Mouse (Mus musculus): ENCODE results near the gene Golph3l. TPM values are rescaled to one million over a fixed set of nuclear protein-coding genes. Genes with fewer than 3 reads are reported as not detected.
"Not testable (repeated sequence)": the region's sequence is repeated elsewhere in the genome, so short reads cannot be mapped to it uniquely, and the experiment has no call there.

The Golph3l gene
- polyA plus RNA-seq, 1 experiment from 2014 or later: 35.6 TPM

GRCm38 (mm10) chr3:95618511-95618910, 29.8 kb downstream of the Golph3l start:
- no peak overlapping the region for H3K4me2 ChIP-seq (replicated peaks; ENCODE audit: low read depth, low read length)
- H3K27me3 ChIP-seq (ENCODE audit: control insufficient read depth, insufficient read depth, low read length): no peaks in the 10 kb centered on the region
- H3K36me3 ChIP-seq (ENCODE audit: control insufficient read depth, insufficient read depth, low read length): peaks cover 33% of the 10 kb centered on the region
- H3K9ac ChIP-seq (ENCODE audit: low read depth, low read length): no peak overlapping the region
- no peak overlapping the region for H3K4me3 ChIP-seq (ENCODE audit: low read length)
- no peak overlapping the region for H3K27ac ChIP-seq (ENCODE audit: low read depth, low read length)
- no peaks in the 10 kb centered on the region for H3K4me1 ChIP-seq (ENCODE audit: control insufficient read depth, insufficient read depth, low read length)
- no peaks in the 10 kb centered on the region for H3K9me3 ChIP-seq (ENCODE audit: control insufficient read depth, low read length)
- ATAC-seq (ENCODE audit: low FRiP score, low TSS enrichment): no peak
- 88% methylated on average over 1 of the region's 1 CpGs for WGBS

GRCm38 (mm10) chr3:95621241-95621640, 32.5 kb downstream of the Golph3l start:
- Histone ChIP-seq H3K4me3 (ENCODE audit: low read length) (no peak overlapping the region), H3K27ac (ENCODE audit: low read depth, low read length) (no peak overlapping the region), H3K9me3 (ENCODE audit: control insufficient read depth, low read length) (no peaks in the 10 kb centered on the region), H3K27me3 (ENCODE audit: control insufficient read depth, insufficient read depth, low read length) (no peaks in the 10 kb centered on the region), H3K36me3 (ENCODE audit: control insufficient read depth, insufficient read depth, low read length) (peaks cover 25% of the 10 kb centered on the region), H3K4me2 (replicated peaks; ENCODE audit: low read depth, low read length) (no peak overlapping the region), H3K4me1 (ENCODE audit: control insufficient read depth, insufficient read depth, low read length) (no peaks in the 10 kb centered on the region), H3K9ac (ENCODE audit: low read depth, low read length) (no peak overlapping the region)
- WGBS: 74% methylated on average over 1 of the region's 1 CpGs
- ATAC-seq (ENCODE audit: low FRiP score, low TSS enrichment): no peak

GRCm38 (mm10) chr3:95622421-95622820, 33.7 kb downstream of the Golph3l start:
- peaks cover 25% of the 10 kb centered on the region for H3K36me3 ChIP-seq (ENCODE audit: control insufficient read depth, insufficient read depth, low read length)
- not testable (repeated sequence) for H3K9ac ChIP-seq (ENCODE audit: low read depth, low read length); H3K4me2 ChIP-seq (replicated peaks; ENCODE audit: low read depth, low read length); H3K27ac ChIP-seq (ENCODE audit: low read depth, low read length); H3K4me1 ChIP-seq (ENCODE audit: control insufficient read depth, insufficient read depth, low read length); H3K27me3 ChIP-seq (ENCODE audit: control insufficient read depth, insufficient read depth, low read length); H3K9me3 ChIP-seq (ENCODE audit: control insufficient read depth, low read length); ATAC-seq (ENCODE audit: low FRiP score, low TSS enrichment); H3K4me3 ChIP-seq (ENCODE audit: low read length)
- 93% methylated on average over 19 of the region's 20 CpGs for WGBS

GRCm38 (mm10) chr3:95623551-95623950, 34.8 kb downstream of the Golph3l start:
- Histone ChIP-seq H3K4me3 (ENCODE audit: low read length) (no peak overlapping the region), H3K9me3 (ENCODE audit: control insufficient read depth, low read length) (no peaks in the 10 kb centered on the region), H3K4me2 (replicated peaks; ENCODE audit: low read depth, low read length) (no peak overlapping the region), H3K27ac (ENCODE audit: low read depth, low read length) (no peak overlapping the region), H3K27me3 (ENCODE audit: control insufficient read depth, insufficient read depth, low read length) (no peaks in the 10 kb centered on the region), H3K36me3 (ENCODE audit: control insufficient read depth, insufficient read depth, low read length) (peaks cover 26% of the 10 kb centered on the region), H3K9ac (ENCODE audit: low read depth, low read length) (no peak overlapping the region), H3K4me1 (ENCODE audit: control insufficient read depth, insufficient read depth, low read length) (no peaks in the 10 kb centered on the region)
- ATAC-seq (ENCODE audit: low FRiP score, low TSS enrichment): no peak
- WGBS: 70% methylated on average over 2 of the region's 2 CpGs

GRCm38 (mm10) chr3:95623991-95624515, 35.3 kb downstream of the Golph3l start:
- peak overlapping the region; percentile 87 for H3K27ac ChIP-seq (ENCODE audit: low read depth, low read length)
- H3K27me3 ChIP-seq (ENCODE audit: control insufficient read depth, insufficient read depth, low read length); ATAC-seq (ENCODE audit: low FRiP score, low TSS enrichment); H3K4me1 ChIP-seq (ENCODE audit: control insufficient read depth, insufficient read depth, low read length); H3K9me3 ChIP-seq (ENCODE audit: control insufficient read depth, low read length): not testable (repeated sequence)
- peak overlapping the region; percentile 48 for H3K4me2 ChIP-seq (replicated peaks; ENCODE audit: low read depth, low read length)
- H3K4me3 ChIP-seq (ENCODE audit: low read length): peak overlapping the region; percentile 65
- 71% methylated on average over 5 of the region's 5 CpGs for WGBS
- H3K9ac ChIP-seq (ENCODE audit: low read depth, low read length): peak overlapping the region; percentile 53; the same call in 1 of the 2 replicates
- peaks cover 31% of the 10 kb centered on the region for H3K36me3 ChIP-seq (ENCODE audit: control insufficient read depth, insufficient read depth, low read length)

- H3K4me1 ChIP-seq (ENCODE audit: control insufficient read depth, insufficient read depth, low read length): no peaks in the 10 kb centered on the region
- peak within 1 kb of the TSS; percentile 87 for H3K27ac ChIP-seq (ENCODE audit: low read depth, low read length)
- WGBS: under 1% methylated on average over 44 of the region's 44 CpGs
- H3K4me3 ChIP-seq (ENCODE audit: low read length): peak within 1 kb of the TSS; percentile 65
- no peaks in the 10 kb centered on the region for H3K27me3 ChIP-seq (ENCODE audit: control insufficient read depth, insufficient read depth, low read length)
- no peaks in the 10 kb centered on the region for H3K9me3 ChIP-seq (ENCODE audit: control insufficient read depth, low read length)
- peak within 1 kb of the TSS; percentile 60 for H3K4me2 ChIP-seq (replicated peaks; ENCODE audit: low read depth, low read length)
- H3K36me3 ChIP-seq (ENCODE audit: control insufficient read depth, insufficient read depth, low read length): peaks cover 35% of the 10 kb centered on the region
- H3K9ac ChIP-seq (ENCODE audit: low read depth, low read length): peak within 1 kb of the TSS; percentile 66
- peak; percentile 99 for ATAC-seq (ENCODE audit: low FRiP score, low TSS enrichment)
These were observed 36.1 kb downstream of the Golph3l start, which contains the start of gene Ensa for GRCm38 (mm10) chr3:95624628-95625503. TSS of gene Ensa (plus strand) at chr3:95624993.

GRCm38 (mm10) chr3:95627763-95628162, 39.0 kb downstream of the Golph3l start:
- no peaks in the 10 kb centered on the region for H3K9me3 ChIP-seq (ENCODE audit: control insufficient read depth, low read length)
- no peak overlapping the region for H3K9ac ChIP-seq (ENCODE audit: low read depth, low read length)
- H3K4me1 ChIP-seq (ENCODE audit: control insufficient read depth, insufficient read depth, low read length): no peaks in the 10 kb centered on the region
- ATAC-seq (ENCODE audit: low FRiP score, low TSS enrichment): no peak
- WGBS: 72% methylated on average over 5 of the region's 5 CpGs
- peaks cover 62% of the 10 kb centered on the region for H3K36me3 ChIP-seq (ENCODE audit: control insufficient read depth, insufficient read depth, low read length)
- H3K27me3 ChIP-seq (ENCODE audit: control insufficient read depth, insufficient read depth, low read length): no peaks in the 10 kb centered on the region
- no peak overlapping the region for H3K27ac ChIP-seq (ENCODE audit: low read depth, low read length)
- H3K4me2 ChIP-seq (replicated peaks; ENCODE audit: low read depth, low read length): no peak overlapping the region
- H3K4me3 ChIP-seq (ENCODE audit: low read length): no peak overlapping the region

- 88% methylated on average over 4 of the region's 4 CpGs for WGBS
- H3K9ac ChIP-seq (ENCODE audit: low read depth, low read length): no peak overlapping the region
- no peaks in the 10 kb centered on the region for H3K27me3 ChIP-seq (ENCODE audit: control insufficient read depth, insufficient read depth, low read length)
- H3K4me2 ChIP-seq (replicated peaks; ENCODE audit: low read depth, low read length): no peak overlapping the region
- no peaks in the 10 kb centered on the region for H3K4me1 ChIP-seq (ENCODE audit: control insufficient read depth, insufficient read depth, low read length)
- no peak overlapping the region for H3K27ac ChIP-seq (ENCODE audit: low read depth, low read length)
- H3K9me3 ChIP-seq (ENCODE audit: control insufficient read depth, low read length): no peaks in the 10 kb centered on the region
- peaks cover 81% of the 10 kb centered on the region for H3K36me3 ChIP-seq (ENCODE audit: control insufficient read depth, insufficient read depth, low read length)
- no peak overlapping the region for H3K4me3 ChIP-seq (ENCODE audit: low read length)
- ATAC-seq (ENCODE audit: low FRiP score, low TSS enrichment): no peak
These were observed 41.0 kb downstream of the Golph3l start for GRCm38 (mm10) chr3:95629755-95630154.

GRCm38 (mm10) chr3:95630856-95631255, 42.1 kb downstream of the Golph3l start:
- WGBS: 89% methylated on average over 3 of the region's 3 CpGs

More at GRCm38 (mm10) chr3:95630856-95631255, 42.1 kb downstream of the Golph3l start:
- Histone ChIP-seq H3K9ac (ENCODE audit: low read depth, low read length) (no peak overlapping the region), H3K36me3 (ENCODE audit: control insufficient read depth, insufficient read depth, low read length) (peaks cover 92% of the 10 kb centered on the region), H3K27ac (ENCODE audit: low read depth, low read length) (no peak overlapping the region), H3K9me3 (ENCODE audit: control insufficient read depth, low read length) (no peaks in the 10 kb centered on the region), H3K4me1 (ENCODE audit: control insufficient read depth, insufficient read depth, low read length) (no peaks in the 10 kb centered on the region), H3K27me3 (ENCODE audit: control insufficient read depth, insufficient read depth, low read length) (no peaks in the 10 kb centered on the region), H3K4me3 (ENCODE audit: low read length) (no peak overlapping the region), H3K4me2 (replicated peaks; ENCODE audit: low read depth, low read length) (no peak overlapping the region)
- no peak for ATAC-seq (ENCODE audit: low FRiP score, low TSS enrichment)
